Mouse (Mus musculus) G1E (cell line): ENCODE data around the gene Calcoco2. TPM values are rescaled to one million over a fixed set of nuclear protein-coding genes. Genes with fewer than 3 reads are reported as not detected.

ENCODE experiments used
- ATAC-seq: 2 replicates; pipeline ENCODE4 v1.8.0; 2016; ENCODE audit warnings: mild to moderate bottlenecking; ENCODE audit not compliant: insufficient number of reproducible peaks, poor library complexity, low FRiP score, severe bottlenecking; ENCODE audit errors: extremely low read depth
- DNase-seq: peaks from one replicate; pipeline ENCODE4 v3.0.0; 2012; ENCODE audit warnings: low spot score
- H3K27me3 ChIP-seq: 2 replicates; pipeline ENCODE4 v1.6.1; 2012; ENCODE audit warnings: mild to moderate bottlenecking, low read length, inconsistent platforms; ENCODE audit not compliant: insufficient read depth
- H3K36me3 ChIP-seq: replicated peaks from 2 replicates; pipeline ENCODE3; 2012; ENCODE audit warnings: mild to moderate bottlenecking, inconsistent platforms
- H3K4me1 ChIP-seq: 2 replicates; pipeline ENCODE4 v1.6.1; 2012; ENCODE audit warnings: low read depth, low read length, inconsistent platforms, mixed read lengths; ENCODE audit not compliant: insufficient read depth
- H3K4me3 ChIP-seq: 2 replicates; pipeline ENCODE4 v1.5.1; 2012; ENCODE audit warnings: low read depth, mild to moderate bottlenecking, inconsistent platforms, low read length, moderate library complexity, mixed read lengths
- H3K9me3 ChIP-seq: replicated peaks from 2 replicates; pipeline ENCODE4 v1.6.1; 2012; ENCODE audit warnings: inconsistent platforms
- CTCF ChIP-seq: IDR thresholded peaks from 2 replicates; pipeline ENCODE4 v1.5.1; 2012; ENCODE audit warnings: low read depth, low read length, inconsistent platforms, mixed read lengths
- GATA1 ChIP-seq: IDR thresholded peaks from 2 replicates; pipeline ENCODE4 v1.6.1; 2012; ENCODE audit warnings: borderline replicate concordance, low read length, inconsistent platforms, mixed read lengths
- GATA2 ChIP-seq: IDR thresholded peaks from 2 replicates; pipeline ENCODE4 v1.6.1; 2012; ENCODE audit warnings: low read depth, low read length, inconsistent platforms, borderline replicate concordance
- POLR2AphosphoS5 ChIP-seq: IDR thresholded peaks from 2 replicates; pipeline ENCODE4 v1.6.1; 2012; ENCODE audit warnings: low read depth, low read length, inconsistent platforms; ENCODE audit not compliant: insufficient replicate concordance
- TAL1 ChIP-seq: conservative IDR thresholded peaks from 2 replicates; pipeline ENCODE4 v1.6.1; 2012; ENCODE audit warnings: low read depth, low read length, inconsistent platforms, mixed read lengths
- polyA plus RNA-seq: library from polyadenylated mRNA; stranded (reverse); fragments of >175 nt; gene quantifications from 2 replicates; pipeline ENCODE4 v1.2.3, GENCODE M21; 2012
- total RNA-seq, 2 experiments: library from RNA; stranded (forward) in 1 of 2; stranded (reverse) in 1 of 2; fragments of 200-1000 nt in 1 of 2; fragments of >200 nt in 1 of 2; fragmentation: Nextera tagmentation in 1 of 2; gene quantifications; 2 replicates each; pipeline ENCODE4 v1.2.3; 2014 to 2017

The Calcoco2 gene
- total and polyA plus RNA-seq, 3 experiments, result not detected

DNA sequence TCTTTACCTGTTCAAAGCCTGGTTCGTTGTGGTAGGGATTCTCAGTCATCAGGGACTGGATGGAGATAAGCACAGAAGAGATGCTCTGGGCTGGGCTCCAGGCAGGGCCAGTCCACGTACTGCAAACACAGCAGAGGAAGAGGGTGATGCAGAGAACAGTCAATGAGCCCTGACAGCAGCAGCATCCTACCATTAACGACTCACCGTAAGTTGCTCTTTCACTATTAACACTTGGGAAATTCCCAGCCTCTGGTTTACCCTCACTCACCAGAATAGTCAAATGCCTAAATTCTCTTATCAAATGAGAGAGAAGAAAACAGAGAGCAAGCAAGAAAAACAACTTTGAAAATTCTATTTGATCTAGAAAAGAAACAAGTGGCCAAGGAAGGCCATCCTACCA lies 53.5 kb downstream of the Calcoco2 start:
- Histone ChIP-seq H3K4me3 (no peak overlapping the region), H3K27me3 (no peaks in the 10 kb centered on the region), H3K36me3 (peaks cover 94% of the 10 kb centered on the region), H3K9me3 (no peaks in the 10 kb centered on the region), H3K4me1 (peaks cover 26% of the 10 kb centered on the region)
- no peak for TF ChIP-seq GATA1
- no peak for TF ChIP-seq GATA2
- no peak for TF ChIP-seq CTCF
- TF ChIP-seq POLR2AphosphoS5, result no peak
- TF ChIP-seq TAL1, result no peak
- DNase-seq, result no peak
- ATAC-seq, result no peak

DNA sequence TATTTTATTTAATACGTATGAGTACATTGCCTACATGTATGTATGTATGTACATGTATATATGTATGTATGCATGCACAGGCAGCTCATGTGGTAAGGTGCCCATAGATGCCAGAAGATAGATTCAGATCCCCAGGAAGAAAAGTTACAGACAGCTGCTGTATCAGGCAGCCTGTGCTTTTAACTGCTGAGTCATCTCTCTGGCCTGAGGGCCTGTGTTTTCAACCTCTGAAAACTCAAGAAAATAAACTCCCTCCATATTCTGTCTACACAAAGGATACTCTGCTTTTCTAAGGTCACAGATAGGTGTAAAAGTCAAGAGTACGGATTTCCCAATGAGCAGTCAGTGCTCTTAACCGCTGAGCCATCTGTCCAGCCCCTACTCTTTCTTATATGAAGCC lies 60.9 kb downstream of the Calcoco2 start:
- H3K36me3 ChIP-seq, result peaks cover 98% of the 10 kb centered on the region
- H3K27me3 ChIP-seq, result no peaks in the 10 kb centered on the region
- DNase-seq, result no peak
- H3K4me1 ChIP-seq, result peaks cover 38% of the 10 kb centered on the region
- no peaks in the 10 kb centered on the region for H3K9me3 ChIP-seq
- no peak overlapping the region for H3K4me3 ChIP-seq
- ATAC-seq, result no peak
- TF ChIP-seq POLR2AphosphoS5, result no peak
- no peak for TF ChIP-seq TAL1
- no peak for TF ChIP-seq GATA1
- TF ChIP-seq CTCF, result no peak
- TF ChIP-seq GATA2, result no peak

DNA sequence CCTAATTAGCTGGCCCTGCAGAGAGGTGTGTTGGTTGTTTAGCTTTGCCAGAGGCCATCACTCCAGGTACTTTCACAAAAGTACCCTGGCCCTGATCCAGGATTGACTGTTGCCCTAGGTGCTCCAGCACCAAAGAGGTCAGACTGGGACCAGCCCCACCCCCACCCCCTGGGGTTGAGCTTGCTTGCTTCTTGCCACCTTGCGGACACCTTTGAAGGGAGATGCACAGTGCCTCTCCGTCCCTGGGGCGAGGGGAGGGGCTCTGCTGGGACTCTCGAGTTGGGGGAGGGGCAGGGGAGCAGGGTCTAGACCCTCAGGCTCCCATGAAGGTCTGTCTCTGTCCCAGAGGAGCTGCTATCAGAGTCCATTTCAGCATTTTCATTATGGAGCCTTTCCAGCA lies 61.8 kb downstream of the Calcoco2 start:
- Histone ChIP-seq H3K9me3 (no peaks in the 10 kb centered on the region), H3K27me3 (no peaks in the 10 kb centered on the region), H3K4me3 (no peak overlapping the region), H3K36me3 (peaks cover 96% of the 10 kb centered on the region), H3K4me1 (peaks cover 42% of the 10 kb centered on the region)
- DNase-seq (no peak), ATAC-seq (no peak)
- TF ChIP-seq CTCF (no peak), POLR2AphosphoS5 (no peak), GATA2 (no peak), TAL1 (no peak), GATA1 (no peak)

Other genes with a start within 250 kb of the Calcoco2 start
- not detected in 2 replicates for gene B4galnt2, start 197.1 kb downstream of the Calcoco2 start, total RNA-seq (2014; fragmentation: Nextera tagmentation)
- 0.05 TPM in 1 of 2 replicates, not detected in the other for gene B4galnt2, start 197.1 kb downstream of the Calcoco2 start, total RNA-seq (2017)
- not detected in 2 replicates for gene B4galnt2, start 197.1 kb downstream of the Calcoco2 start, polyA plus RNA-seq
- 113 and 120 TPM in 2 replicates for gene Igf2bp1, start 106.0 kb downstream of the Calcoco2 start, total RNA-seq (2014; fragmentation: Nextera tagmentation)
- gene Igf2bp1, start 106.0 kb downstream of the Calcoco2 start, total RNA-seq (2017), result 38.3 and 49.1 TPM in 2 replicates
- gene Igf2bp1, start 106.0 kb downstream of the Calcoco2 start, polyA plus RNA-seq, result 51.3 and 52.6 TPM in 2 replicates
- not detected in 2 replicates for gene Gip, start 87.4 kb downstream of the Calcoco2 start, total RNA-seq (2014; fragmentation: Nextera tagmentation)
- gene Gip, start 87.4 kb downstream of the Calcoco2 start, total RNA-seq (2017), result 0.76 TPM in 1 of 2 replicates, not detected in the other
- gene Gip, start 87.4 kb downstream of the Calcoco2 start, polyA plus RNA-seq, result not detected in 2 replicates
- 38.7 and 48.4 TPM in 2 replicates for gene Snf8, start 77.1 kb downstream of the Calcoco2 start, total RNA-seq (2014; fragmentation: Nextera tagmentation)
- 58.4 and 62.3 TPM in 2 replicates for gene Snf8, start 77.1 kb downstream of the Calcoco2 start, total RNA-seq (2017)
- gene Snf8, start 77.1 kb downstream of the Calcoco2 start, polyA plus RNA-seq, result 154 and 196 TPM in 2 replicates
- gene Ube2z, start 46.6 kb downstream of the Calcoco2 start, total RNA-seq (2014; fragmentation: Nextera tagmentation), result 35.6 and 38.5 TPM in 2 replicates
- 34.6 and 35.8 TPM in 2 replicates for gene Ube2z, start 46.6 kb downstream of the Calcoco2 start, total RNA-seq (2017)
- gene Ube2z, start 46.6 kb downstream of the Calcoco2 start, polyA plus RNA-seq, result 25.8 and 31.9 TPM in 2 replicates
- 304 and 320 TPM in 2 replicates for gene Atp5g1, start 36.3 kb downstream of the Calcoco2 start, total RNA-seq (2014; fragmentation: Nextera tagmentation)
- 108 and 129 TPM in 2 replicates for gene Atp5g1, start 36.3 kb downstream of the Calcoco2 start, total RNA-seq (2017)
- 196 and 385 TPM in 2 replicates for gene Atp5g1, start 36.3 kb downstream of the Calcoco2 start, polyA plus RNA-seq
- gene Ttll6, start 21.8 kb upstream of the Calcoco2 start, total RNA-seq (2014; fragmentation: Nextera tagmentation), result not detected in 2 replicates
- not detected in 2 replicates for gene Ttll6, start 21.8 kb upstream of the Calcoco2 start, total RNA-seq (2017)
- gene Ttll6, start 21.8 kb upstream of the Calcoco2 start, polyA plus RNA-seq, result not detected in 2 replicates
- gene Hoxb13, start 82.4 kb upstream of the Calcoco2 start, total RNA-seq (2014; fragmentation: Nextera tagmentation), result 17.4 and 25.0 TPM in 2 replicates
- gene Hoxb13, start 82.4 kb upstream of the Calcoco2 start, total RNA-seq (2017), result 38.8 and 46.4 TPM in 2 replicates
- gene Hoxb13, start 82.4 kb upstream of the Calcoco2 start, polyA plus RNA-seq, result 93.3 and 93.9 TPM in 2 replicates
- gene Hoxb9, start 159.5 kb upstream of the Calcoco2 start, total RNA-seq (2014; fragmentation: Nextera tagmentation), result not detected in 2 replicates
- not detected in 2 replicates for gene Hoxb9, start 159.5 kb upstream of the Calcoco2 start, total RNA-seq (2017)
- not detected in 2 replicates for gene Hoxb9, start 159.5 kb upstream of the Calcoco2 start, polyA plus RNA-seq
- gene Hoxb8, start 169.9 kb upstream of the Calcoco2 start, total RNA-seq (2014; fragmentation: Nextera tagmentation), result not detected in 2 replicates
- 0.22 TPM in 1 of 2 replicates, not detected in the other for gene Hoxb8, start 169.9 kb upstream of the Calcoco2 start, total RNA-seq (2017)
- 0.22 and 0.56 TPM in 2 replicates for gene Hoxb8, start 169.9 kb upstream of the Calcoco2 start, polyA plus RNA-seq
- gene Hoxb7, start 174.7 kb upstream of the Calcoco2 start, total RNA-seq (2014; fragmentation: Nextera tagmentation), result not detected in 2 replicates
- gene Hoxb7, start 174.7 kb upstream of the Calcoco2 start, total RNA-seq (2017), result not detected in 2 replicates
- gene Hoxb7, start 174.7 kb upstream of the Calcoco2 start, polyA plus RNA-seq, result not detected in 2 replicates
- gene Hoxb6, start 180.5 kb upstream of the Calcoco2 start, total RNA-seq (2014; fragmentation: Nextera tagmentation), result not detected in 2 replicates
- gene Hoxb6, start 180.5 kb upstream of the Calcoco2 start, total RNA-seq (2017), result 0.29 TPM in 1 of 2 replicates, not detected in the other
- gene Hoxb6, start 180.5 kb upstream of the Calcoco2 start, polyA plus RNA-seq, result 0.26 and 0.39 TPM in 2 replicates
- not detected in 2 replicates for gene Hoxb5, start 191.4 kb upstream of the Calcoco2 start, total RNA-seq (2014; fragmentation: Nextera tagmentation)
- 0.22 TPM in 1 of 2 replicates, not detected in the other for gene Hoxb5, start 191.4 kb upstream of the Calcoco2 start, total RNA-seq (2017)
- 0.04 and 0.09 TPM in 2 replicates for gene Hoxb5, start 191.4 kb upstream of the Calcoco2 start, polyA plus RNA-seq
- gene Hoxb4, start 206.3 kb upstream of the Calcoco2 start, total RNA-seq (2014; fragmentation: Nextera tagmentation), result not detected in 2 replicates
- 0.12 TPM in 1 of 2 replicates, not detected in the other for gene Hoxb4, start 206.3 kb upstream of the Calcoco2 start, total RNA-seq (2017)
- 0.03 and 0.20 TPM in 2 replicates for gene Hoxb4, start 206.3 kb upstream of the Calcoco2 start, polyA plus RNA-seq
- gene Hoxb3, start 211.4 kb upstream of the Calcoco2 start, total RNA-seq (2014; fragmentation: Nextera tagmentation), result not detected in 2 replicates
- gene Hoxb3, start 211.4 kb upstream of the Calcoco2 start, total RNA-seq (2017), result 0.16 TPM in 1 of 2 replicates, not detected in the other
- 0.08 and 0.18 TPM in 2 replicates for gene Hoxb3, start 211.4 kb upstream of the Calcoco2 start, polyA plus RNA-seq
- not detected in 2 replicates for gene Hoxb2, start 238.6 kb upstream of the Calcoco2 start, total RNA-seq (2014; fragmentation: Nextera tagmentation)
- 0.11 TPM in 1 of 2 replicates, not detected in the other for gene Hoxb2, start 238.6 kb upstream of the Calcoco2 start, total RNA-seq (2017)
- not detected in 2 replicates for gene Hoxb2, start 238.6 kb upstream of the Calcoco2 start, polyA plus RNA-seq